Comparison of ENCODE assay signal across 25 mouse cellular contexts in the genomic region with DNA sequence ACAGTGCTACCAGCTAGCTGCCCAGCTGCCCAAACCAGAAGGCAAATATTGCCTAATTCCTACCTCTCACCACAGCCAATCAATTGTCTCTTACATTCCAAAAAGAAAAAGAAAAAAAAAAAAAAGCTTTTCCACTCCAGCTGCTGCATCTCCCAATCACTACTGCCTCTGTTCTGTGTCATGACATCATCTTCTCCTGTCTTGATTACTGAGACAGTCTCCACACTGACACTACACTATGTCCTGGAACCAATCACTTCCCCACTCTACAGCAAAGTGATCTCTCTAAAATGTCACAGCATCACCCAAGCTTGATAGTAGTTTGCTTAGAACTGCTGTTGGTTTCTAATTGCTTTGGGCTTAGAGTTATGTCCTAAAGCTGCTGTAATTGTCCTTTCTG.
DNase-seq lines count a peak whose midpoint lies in the region; ATAC-seq and TF ChIP-seq lines count a peak whose summit lies in the region.
"Had no signal": no experiment of that assay in that cellular context is flagged by ENCODE, and none has a peak within 500 bp of the region (broad histone marks: within the 10 kb centered on the region; RNA-seq: fewer than 3 reads in every experiment).

No protein-coding gene starts in this region.

- no peak overlapping the region for H3K27ac ChIP-seq in embryonic facial prominence, embryonic 14.5 days (replicated peaks; ENCODE audit: low read depth, low read length)
- no peak overlapping the region for H3K27ac ChIP-seq in embryonic facial prominence, embryonic 10.5 days (replicated peaks)
- no peak overlapping the region for H3K27ac ChIP-seq in limb, embryonic 11.5 days (replicated peaks; ENCODE audit: low read depth, low read length)
- H3K27ac ChIP-seq in limb, embryonic 10.5 days, result no peak overlapping the region
- H3K27ac ChIP-seq in lung, postnatal 0 days (ENCODE audit: low read length), result no peak overlapping the region
- H3K27ac ChIP-seq: embryonic facial prominence, embryonic 15.5 days; forebrain, embryonic 10.5 days; heart, embryonic 10.5 days; hindbrain, embryonic 10.5 days; hindbrain, embryonic 14.5 days had no signal

- no peaks in the 10 kb centered on the region for H3K4me1 ChIP-seq in embryonic facial prominence, embryonic 14.5 days (ENCODE audit: control insufficient read depth, insufficient read depth, low read length)
- no peaks in the 10 kb centered on the region for H3K4me1 ChIP-seq in embryonic facial prominence, embryonic 10.5 days
- no peaks in the 10 kb centered on the region for H3K4me1 ChIP-seq in limb, embryonic 11.5 days (ENCODE audit: control insufficient read depth, insufficient read depth, low read length)
- H3K4me1 ChIP-seq in limb, embryonic 10.5 days, result peaks cover 4% of the 10 kb centered on the region; the same call in 1 of the 2 replicates
- no peaks in the 10 kb centered on the region for H3K4me1 ChIP-seq in lung, postnatal 0 days (ENCODE audit: insufficient read depth, low read depth, low read length)
- H3K4me1 ChIP-seq: embryonic facial prominence, embryonic 15.5 days; heart, embryonic 10.5 days; hindbrain, embryonic 10.5 days had no signal

- no peak overlapping the region for H3K4me3 ChIP-seq in embryonic facial prominence, embryonic 14.5 days (ENCODE audit: low read depth, low read length)
- no peak overlapping the region for H3K4me3 ChIP-seq in embryonic facial prominence, embryonic 10.5 days
- no peak overlapping the region for H3K4me3 ChIP-seq in limb, embryonic 11.5 days (ENCODE audit: low read depth, low read length)
- no peak overlapping the region for H3K4me3 ChIP-seq in limb, embryonic 10.5 days
- no peak overlapping the region for H3K4me3 ChIP-seq in lung, postnatal 0 days (ENCODE audit: low read depth, low read length)
- H3K4me3 ChIP-seq: embryonic facial prominence, embryonic 15.5 days; erythroblast, embryonic 14.5 days; forebrain, embryonic 10.5 days; heart, embryonic 10.5 days; hindbrain, embryonic 10.5 days had no signal

- no peak overlapping the region for H3K4me2 ChIP-seq in embryonic facial prominence, embryonic 14.5 days (ENCODE audit: low read depth, low read length)
- no peak overlapping the region for H3K4me2 ChIP-seq in limb, embryonic 11.5 days (ENCODE audit: low read depth, severe bottlenecking)
- H3K4me2 ChIP-seq in lung, postnatal 0 days (replicated peaks; ENCODE audit: low read depth, low read length), result no peak overlapping the region
- H3K4me2 ChIP-seq: embryonic facial prominence, embryonic 15.5 days; hindbrain, embryonic 14.5 days had no signal

- ATAC-seq in embryonic facial prominence, embryonic 14.5 days (ENCODE audit: low read depth), result peak; percentile 41; the same call in 1 of the 2 replicates
- ATAC-seq in limb, embryonic 11.5 days (ENCODE audit: insufficient number of reproducible peaks, low FRiP score, low TSS enrichment, low read depth), result no peak
- ATAC-seq in lung, postnatal 0 days, result peak; percentile 71
- ATAC-seq: activated CD4-positive, CD25-positive, alpha-beta regulatory T cell, adult 4 months; CD4-positive, CD25-positive, alpha-beta regulatory T cell, adult 4 months; forebrain, embryonic 14.5 days; Patski had no signal

- TF ChIP-seq CTCF in lung, postnatal 0 days (IDR thresholded peaks at IDR 0.05), result no peak

- no peak for TF ChIP-seq EP300 in lung, postnatal 0 days (IDR thresholded peaks at IDR 0.05)

- H3K27me3 ChIP-seq in embryonic facial prominence, embryonic 14.5 days (replicated peaks; ENCODE audit: control insufficient read depth, insufficient read depth, low read length), result no peaks in the 10 kb centered on the region; the same call in 1 of the 2 replicates
- H3K27me3 ChIP-seq in embryonic facial prominence, embryonic 10.5 days (replicated peaks; ENCODE audit: low read depth, poor library complexity, severe bottlenecking), result peaks cover 5% of the 10 kb centered on the region
- H3K27me3 ChIP-seq in limb, embryonic 11.5 days (ENCODE audit: control insufficient read depth, insufficient read depth, low read length), result no peaks in the 10 kb centered on the region
- peaks cover 5% of the 10 kb centered on the region; the same call in 1 of the 2 replicates for H3K27me3 ChIP-seq in limb, embryonic 10.5 days (ENCODE audit: low read depth, poor library complexity, severe bottlenecking)
- no peaks in the 10 kb centered on the region for H3K27me3 ChIP-seq in lung, postnatal 0 days (replicated peaks; ENCODE audit: insufficient read depth, low read length)
- H3K27me3 ChIP-seq: embryonic facial prominence, embryonic 15.5 days; Patski had no signal

- no peak overlapping the region for H3K9ac ChIP-seq in embryonic facial prominence, embryonic 14.5 days (ENCODE audit: low read depth, low read length)
- H3K9ac ChIP-seq in limb, embryonic 11.5 days (ENCODE audit: low read length), result no peak overlapping the region
- H3K9ac ChIP-seq in lung, postnatal 0 days (replicated peaks; ENCODE audit: low read depth), result no peak overlapping the region
- H3K9ac ChIP-seq: embryonic facial prominence, embryonic 15.5 days; hindbrain, embryonic 14.5 days had no signal

- H3K9me3 ChIP-seq in embryonic facial prominence, embryonic 14.5 days (ENCODE audit: control insufficient read depth, low read length), result no peaks in the 10 kb centered on the region
- H3K9me3 ChIP-seq in embryonic facial prominence, embryonic 10.5 days, result no peaks in the 10 kb centered on the region
- no peaks in the 10 kb centered on the region for H3K9me3 ChIP-seq in limb, embryonic 11.5 days (ENCODE audit: control insufficient read depth, low read length)
- H3K9me3 ChIP-seq in limb, embryonic 10.5 days (replicated peaks), result no peaks in the 10 kb centered on the region
- H3K9me3 ChIP-seq in lung, postnatal 0 days (ENCODE audit: low read length), result no peaks in the 10 kb centered on the region
- H3K9me3 ChIP-seq: embryonic facial prominence, embryonic 15.5 days; forebrain, embryonic 10.5 days; G1E; heart, embryonic 10.5 days; hindbrain, embryonic 10.5 days had no signal

- no peaks in the 10 kb centered on the region for H3K36me3 ChIP-seq in embryonic facial prominence, embryonic 14.5 days (ENCODE audit: control insufficient read depth, insufficient read depth, low read length)
- H3K36me3 ChIP-seq in embryonic facial prominence, embryonic 10.5 days (replicated peaks), result no peaks in the 10 kb centered on the region
- H3K36me3 ChIP-seq in limb, embryonic 11.5 days (ENCODE audit: control insufficient read depth, insufficient read depth, low read length), result no peaks in the 10 kb centered on the region
- H3K36me3 ChIP-seq in limb, embryonic 10.5 days, result no peaks in the 10 kb centered on the region
- H3K36me3 ChIP-seq in lung, postnatal 0 days (ENCODE audit: insufficient read depth, low read length), result no peaks in the 10 kb centered on the region
- H3K36me3 ChIP-seq: embryonic facial prominence, embryonic 15.5 days; forebrain, embryonic 10.5 days; G1E; heart, embryonic 10.5 days; hindbrain, embryonic 10.5 days had no signal

- no peak for DNase-seq in embryonic facial prominence, embryonic 14.5 days (ENCODE audit: low spot score)
- no peak for DNase-seq in embryonic facial prominence, embryonic 10.5 days (ENCODE audit: low spot score)
- DNase-seq in limb, embryonic 11.5 days (ENCODE audit: low spot score), result peak; percentile 14
- no peak for DNase-seq in limb, embryonic 10.5 days (ENCODE audit: low spot score)
- peak; percentile 46 for DNase-seq in lung, postnatal 0 days (ENCODE audit: low spot score)
- DNase-seq in lung, postnatal 14 days, result no peak
- no peak for DNase-seq in ovary, adult 18-20 months (ENCODE audit: low spot score)
- DNase-seq: adrenal gland, postnatal 14 days; B cell, adult 2 months; cerebellum, adult 18-20 months; cerebellum, adult 9-11 months; cerebellum, postnatal 36 days; gastrocnemius, postnatal 10 days; heart, adult 18-20 months had no signal

Comparison
In these comparisons a context has a peak if more than half of its experiments do, and no peak if none do; other contexts are left out.
1. DNase-seq: peak in limb, embryonic 11.5 days (single experiment) and lung, postnatal 0 days (single experiment); none in embryonic facial prominence, embryonic 14.5 days (single experiment), embryonic facial prominence, embryonic 10.5 days (single experiment), limb, embryonic 10.5 days (single experiment), lung, postnatal 14 days (single experiment) and ovary, adult 18-20 months (single experiment).